Mouse (Mus musculus): ENCODE data around the gene Sumf1. TPM values are rescaled to one million over a fixed set of nuclear protein-coding genes. Genes with fewer than 3 reads are reported as not detected.

The Sumf1 gene
- polyA plus RNA-seq, 1 experiment from 2014 or later, result 16.9 TPM

- H3K9ac ChIP-seq, result no peak overlapping the region
- no peak overlapping the region for H3K4me2 ChIP-seq (replicated peaks)
- 89% methylated on average over 10 of the region's 10 CpGs for WGBS
- no peaks in the 10 kb centered on the region for H3K27me3 ChIP-seq
- 0 out of 2 replicates have a peak, but pooled peaks cover 3% of the 10 kb centered on the region for H3K4me1 ChIP-seq
- H3K9me3 ChIP-seq (replicated peaks), result no peaks in the 10 kb centered on the region
- H3K4me3 ChIP-seq, result no peak overlapping the region
- 0 out of 2 replicates have a peak, but pooled peaks cover 4% of the 10 kb centered on the region for H3K36me3 ChIP-seq
- ATAC-seq (ENCODE audit: low FRiP score), result no peak
- no peak overlapping the region for H3K27ac ChIP-seq
These were observed 83.2 kb downstream of the Sumf1 start for GRCm38 (mm10) chr6:108101936-108102830.

GRCm38 (mm10) chr6:108098846-108099217 lies 86.5 kb downstream of the Sumf1 start:
- Histone ChIP-seq H3K9ac (no peak overlapping the region), H3K4me2 (replicated peaks) (no peak overlapping the region), H3K27ac (no peak overlapping the region), H3K9me3 (replicated peaks) (no peaks in the 10 kb centered on the region), H3K27me3 (no peaks in the 10 kb centered on the region), H3K4me3 (no peak overlapping the region), H3K4me1 (0 out of 2 replicates have a peak, but pooled peaks cover 3% of the 10 kb centered on the region), H3K36me3 (no peaks in the 10 kb centered on the region)
- WGBS, result 56% methylated on average over 3 of the region's 3 CpGs
- no peak for ATAC-seq (ENCODE audit: low FRiP score)

- H3K36me3 ChIP-seq, result no peaks in the 10 kb centered on the region
- peak; percentile 45 for ATAC-seq (ENCODE audit: low FRiP score)
- H3K9ac ChIP-seq, result no peak overlapping the region
- H3K4me1 ChIP-seq, result 0 out of 2 replicates have a peak, but pooled peaks cover 3% of the 10 kb centered on the region
- no peak overlapping the region for H3K27ac ChIP-seq
- H3K4me3 ChIP-seq, result no peak overlapping the region
- WGBS, result 13% methylated on average over 9 of the region's 9 CpGs
- H3K9me3 ChIP-seq (replicated peaks), result no peaks in the 10 kb centered on the region
- H3K27me3 ChIP-seq, result no peaks in the 10 kb centered on the region
- no peak overlapping the region for H3K4me2 ChIP-seq (replicated peaks)
These were observed 87.1 kb downstream of the Sumf1 start for GRCm38 (mm10) chr6:108098171-108098845.

- Histone ChIP-seq H3K4me2 (replicated peaks) (no peak overlapping the region), H3K9me3 (replicated peaks) (no peaks in the 10 kb centered on the region), H3K36me3 (no peaks in the 10 kb centered on the region), H3K27me3 (no peaks in the 10 kb centered on the region), H3K9ac (no peak overlapping the region), H3K27ac (no peak overlapping the region), H3K4me1 (0 out of 2 replicates have a peak, but pooled peaks cover 3% of the 10 kb centered on the region), H3K4me3 (no peak overlapping the region)
- 81% methylated on average over 5 of the region's 5 CpGs for WGBS
- no peak for ATAC-seq (ENCODE audit: low FRiP score)
These were observed 89.9 kb downstream of the Sumf1 start for GRCm38 (mm10) chr6:108095445-108095844.

GRCm38 (mm10) chr6:108093449-108093848 lies 91.9 kb downstream of the Sumf1 start:
- Histone ChIP-seq H3K27ac (no peak overlapping the region), H3K36me3 (no peaks in the 10 kb centered on the region), H3K4me1 (no peaks in the 10 kb centered on the region), H3K4me3 (no peak overlapping the region), H3K9ac (no peak overlapping the region), H3K9me3 (replicated peaks) (no peaks in the 10 kb centered on the region), H3K27me3 (no peaks in the 10 kb centered on the region), H3K4me2 (replicated peaks) (no peak overlapping the region)
- WGBS, result 74% methylated on average over 3 of the region's 3 CpGs
- no peak for ATAC-seq (ENCODE audit: low FRiP score)

- no peaks in the 10 kb centered on the region for H3K27me3 ChIP-seq
- H3K4me3 ChIP-seq, result no peak overlapping the region
- no peak overlapping the region for H3K9ac ChIP-seq
- no peaks in the 10 kb centered on the region for H3K4me1 ChIP-seq
- H3K9me3 ChIP-seq (replicated peaks), result no peaks in the 10 kb centered on the region
- no peaks in the 10 kb centered on the region for H3K36me3 ChIP-seq
- no peak for ATAC-seq (ENCODE audit: low FRiP score)
- H3K4me2 ChIP-seq (replicated peaks), result no peak overlapping the region
- no peak overlapping the region for H3K27ac ChIP-seq
- 76% methylated on average over 3 of the region's 3 CpGs for WGBS
These were observed 92.7 kb downstream of the Sumf1 start for GRCm38 (mm10) chr6:108092646-108093045.

GRCm38 (mm10) chr6:108091296-108091695 lies 94.1 kb downstream of the Sumf1 start:
- Histone ChIP-seq H3K4me3 (no peak overlapping the region), H3K9me3 (replicated peaks) (no peaks in the 10 kb centered on the region), H3K27me3 (no peaks in the 10 kb centered on the region), H3K27ac (no peak overlapping the region), H3K9ac (no peak overlapping the region), H3K4me2 (replicated peaks) (no peak overlapping the region), H3K36me3 (no peaks in the 10 kb centered on the region), H3K4me1 (no peaks in the 10 kb centered on the region)
- ATAC-seq (ENCODE audit: low FRiP score), result no peak
- 79% methylated on average over 1 of the region's 1 CpGs for WGBS

GRCm38 (mm10) chr6:108075857-108076256 lies 109.5 kb downstream of the Sumf1 start:
- Histone ChIP-seq H3K27me3 (no peaks in the 10 kb centered on the region), H3K9ac (no peak overlapping the region), H3K36me3 (peaks cover 15% of the 10 kb centered on the region), H3K4me2 (replicated peaks) (no peak overlapping the region), H3K9me3 (replicated peaks) (no peaks in the 10 kb centered on the region; the same call in 1 of the 2 replicates), H3K4me3 (no peak overlapping the region), H3K4me1 (no peaks in the 10 kb centered on the region), H3K27ac (no peak overlapping the region)
- no peak for ATAC-seq (ENCODE audit: low FRiP score)
- WGBS, result 93% methylated on average over 7 of the region's 7 CpGs

GRCm38 (mm10) chr6:108074624-108075023 lies 110.8 kb downstream of the Sumf1 start:
- Histone ChIP-seq H3K4me2 (replicated peaks) (no peak overlapping the region), H3K27me3 (no peaks in the 10 kb centered on the region), H3K9ac (no peak overlapping the region), H3K27ac (no peak overlapping the region), H3K4me3 (no peak overlapping the region), H3K9me3 (replicated peaks) (no peaks in the 10 kb centered on the region; the same call in 1 of the 2 replicates), H3K4me1 (no peaks in the 10 kb centered on the region), H3K36me3 (peaks cover 15% of the 10 kb centered on the region)
- 90% methylated on average over 10 of the region's 10 CpGs for WGBS
- no peak for ATAC-seq (ENCODE audit: low FRiP score)

GRCm38 (mm10) chr6:108073931-108074330 lies 111.5 kb downstream of the Sumf1 start:
- H3K9ac ChIP-seq, result no peak overlapping the region
- H3K4me2 ChIP-seq (replicated peaks), result no peak overlapping the region
- H3K27me3 ChIP-seq, result no peaks in the 10 kb centered on the region
- 93% methylated on average over 2 of the region's 2 CpGs for WGBS
- no peak overlapping the region for H3K27ac ChIP-seq
- no peak for ATAC-seq (ENCODE audit: low FRiP score)
- H3K36me3 ChIP-seq, result peaks cover 15% of the 10 kb centered on the region
- no peaks in the 10 kb centered on the region; the same call in 1 of the 2 replicates for H3K9me3 ChIP-seq (replicated peaks)
- no peaks in the 10 kb centered on the region for H3K4me1 ChIP-seq
- no peak overlapping the region for H3K4me3 ChIP-seq

- H3K27me3 ChIP-seq, result no peaks in the 10 kb centered on the region
- no peak overlapping the region for H3K27ac ChIP-seq
- no peaks in the 10 kb centered on the region; the same call in 1 of the 2 replicates for H3K9me3 ChIP-seq (replicated peaks)
- no peak overlapping the region for H3K4me3 ChIP-seq
- H3K4me2 ChIP-seq (replicated peaks), result no peak overlapping the region
- peaks cover 15% of the 10 kb centered on the region for H3K36me3 ChIP-seq
- WGBS, result 70% methylated on average over 5 of the region's 5 CpGs
- ATAC-seq (ENCODE audit: low FRiP score), result no peak
- no peaks in the 10 kb centered on the region for H3K4me1 ChIP-seq
- no peak overlapping the region for H3K9ac ChIP-seq
These were observed 112.3 kb downstream of the Sumf1 start for GRCm38 (mm10) chr6:108073071-108073470.

- WGBS, result 92% methylated on average over 7 of the region's 7 CpGs
These were observed 114.4 kb downstream of the Sumf1 start for GRCm38 (mm10) chr6:108070947-108071346.

More at GRCm38 (mm10) chr6:108070947-108071346, 114.4 kb downstream of the Sumf1 start:
- Histone ChIP-seq H3K4me3 (no peak overlapping the region), H3K36me3 (peaks cover 11% of the 10 kb centered on the region), H3K4me1 (no peaks in the 10 kb centered on the region), H3K27me3 (no peaks in the 10 kb centered on the region), H3K27ac (no peak overlapping the region), H3K9ac (no peak overlapping the region), H3K9me3 (replicated peaks) (no peaks in the 10 kb centered on the region; the same call in 1 of the 2 replicates), H3K4me2 (replicated peaks) (no peak overlapping the region)
- ATAC-seq (ENCODE audit: low FRiP score), result no peak
